Mouse (Mus musculus): Measurements from ENCODE around the gene Slc30a7. TPM values are rescaled to one million over a fixed set of nuclear protein-coding genes. Genes with fewer than 3 reads are reported as not detected.

Slc30a7 gene
- polyA plus RNA-seq, 1 experiment = 13.1 TPM

- Histone ChIP-seq H3K4me1 (ENCODE audit: control insufficient read depth, insufficient read depth, low read length) (no peaks in the 10 kb centered on the region), H3K27ac (ENCODE audit: insufficient read depth, low read length) (no peak overlapping the region), H3K4me3 (ENCODE audit: insufficient read depth, low read length) (no peak overlapping the region)
- no peak for TF ChIP-seq CTCF (IDR thresholded peaks at IDR 0.05; ENCODE audit: extremely low read depth, insufficient read depth, low read length)
Observed at GRCm38 (mm10) chr3:115971045-115971785, 36.0 kb downstream of the Slc30a7 start.

GRCm38 (mm10) chr3:115968745-115969530, 38.3 kb downstream of the Slc30a7 start:
- H3K27ac ChIP-seq (ENCODE audit: insufficient read depth, low read length) = no peak overlapping the region
- H3K4me3 ChIP-seq (ENCODE audit: insufficient read depth, low read length) = no peak overlapping the region
- no peaks in the 10 kb centered on the region for H3K4me1 ChIP-seq (ENCODE audit: control insufficient read depth, insufficient read depth, low read length)
- TF ChIP-seq CTCF (IDR thresholded peaks at IDR 0.05; ENCODE audit: extremely low read depth, insufficient read depth, low read length) = no peak
- TF ChIP-seq POLR2A (IDR thresholded peaks at IDR 0.05; ENCODE audit: extremely low read depth, insufficient read depth, low read length) = no peak

GRCm38 (mm10) chr3:115964071-115964470, 43.1 kb downstream of the Slc30a7 start:
- Histone ChIP-seq H3K4me1 (ENCODE audit: control insufficient read depth, insufficient read depth, low read length) (no peaks in the 10 kb centered on the region), H3K4me3 (ENCODE audit: insufficient read depth, low read length) (no peak overlapping the region), H3K27ac (ENCODE audit: insufficient read depth, low read length) (no peak overlapping the region)
- TF ChIP-seq POLR2A (IDR thresholded peaks at IDR 0.05; ENCODE audit: extremely low read depth, insufficient read depth, low read length) = no peak
- TF ChIP-seq CTCF (IDR thresholded peaks at IDR 0.05; ENCODE audit: extremely low read depth, insufficient read depth, low read length) = no peak

GRCm38 (mm10) chr3:115963597-115963996, 43.6 kb downstream of the Slc30a7 start:
- Histone ChIP-seq H3K4me3 (ENCODE audit: insufficient read depth, low read length) (no peak overlapping the region), H3K27ac (ENCODE audit: insufficient read depth, low read length) (no peak overlapping the region), H3K4me1 (ENCODE audit: control insufficient read depth, insufficient read depth, low read length) (no peaks in the 10 kb centered on the region)
- TF ChIP-seq POLR2A (IDR thresholded peaks at IDR 0.05; ENCODE audit: extremely low read depth, insufficient read depth, low read length) (no peak), CTCF (IDR thresholded peaks at IDR 0.05; ENCODE audit: extremely low read depth, insufficient read depth, low read length) (no peak)

- H3K4me3 ChIP-seq (ENCODE audit: insufficient read depth, low read length) = no peak overlapping the region
- TF ChIP-seq CTCF (IDR thresholded peaks at IDR 0.05; ENCODE audit: extremely low read depth, insufficient read depth, low read length) = no peak
- no peak for TF ChIP-seq POLR2A (IDR thresholded peaks at IDR 0.05; ENCODE audit: extremely low read depth, insufficient read depth, low read length)
Observed at GRCm38 (mm10) chr3:115962028-115962415, 45.2 kb downstream of the Slc30a7 start.

GRCm38 (mm10) chr3:115961311-115962027, 45.7 kb downstream of the Slc30a7 start:
- no peak for TF ChIP-seq POLR2A (IDR thresholded peaks at IDR 0.05; ENCODE audit: extremely low read depth, insufficient read depth, low read length)
- TF ChIP-seq CTCF (IDR thresholded peaks at IDR 0.05; ENCODE audit: extremely low read depth, insufficient read depth, low read length) = no peak
- Histone ChIP-seq H3K27ac (ENCODE audit: insufficient read depth, low read length) (no peak overlapping the region), H3K4me3 (ENCODE audit: insufficient read depth, low read length) (no peak overlapping the region), H3K4me1 (ENCODE audit: control insufficient read depth, insufficient read depth, low read length) (no peaks in the 10 kb centered on the region)

More at GRCm38 (mm10) chr3:115962028-115962415, 45.2 kb downstream of the Slc30a7 start:
- Histone ChIP-seq H3K4me1 (ENCODE audit: control insufficient read depth, insufficient read depth, low read length) (no peaks in the 10 kb centered on the region), H3K27ac (ENCODE audit: insufficient read depth, low read length) (no peak overlapping the region)

- no peak overlapping the region for H3K27ac ChIP-seq (ENCODE audit: insufficient read depth, low read length)
- TF ChIP-seq CTCF (IDR thresholded peaks at IDR 0.05; ENCODE audit: extremely low read depth, insufficient read depth, low read length) = no peak
- no peak for TF ChIP-seq POLR2A (IDR thresholded peaks at IDR 0.05; ENCODE audit: extremely low read depth, insufficient read depth, low read length)
- no peak overlapping the region for H3K4me3 ChIP-seq (ENCODE audit: insufficient read depth, low read length)
- no peaks in the 10 kb centered on the region for H3K4me1 ChIP-seq (ENCODE audit: control insufficient read depth, insufficient read depth, low read length)
Observed at GRCm38 (mm10) chr3:115957223-115957622, 50.0 kb downstream of the Slc30a7 start.

GRCm38 (mm10) chr3:115953088-115953487, 54.1 kb downstream of the Slc30a7 start:
- Histone ChIP-seq H3K27ac (ENCODE audit: insufficient read depth, low read length) (no peak overlapping the region), H3K4me1 (ENCODE audit: control insufficient read depth, insufficient read depth, low read length) (no peaks in the 10 kb centered on the region), H3K4me3 (ENCODE audit: insufficient read depth, low read length) (no peak overlapping the region)
- TF ChIP-seq CTCF (IDR thresholded peaks at IDR 0.05; ENCODE audit: extremely low read depth, insufficient read depth, low read length) (no peak), POLR2A (IDR thresholded peaks at IDR 0.05; ENCODE audit: extremely low read depth, insufficient read depth, low read length) (no peak)

- Histone ChIP-seq H3K27ac (ENCODE audit: insufficient read depth, low read length) (no peak overlapping the region), H3K4me1 (ENCODE audit: control insufficient read depth, insufficient read depth, low read length) (no peaks in the 10 kb centered on the region), H3K4me3 (ENCODE audit: insufficient read depth, low read length) (no peak overlapping the region)
- TF ChIP-seq POLR2A (IDR thresholded peaks at IDR 0.05; ENCODE audit: extremely low read depth, insufficient read depth, low read length) = no peak
- no peak for TF ChIP-seq CTCF (IDR thresholded peaks at IDR 0.05; ENCODE audit: extremely low read depth, insufficient read depth, low read length)
Observed at GRCm38 (mm10) chr3:115952356-115952755, 54.9 kb downstream of the Slc30a7 start.

All from cortical plate, adult 2 months (tissue).